Mouse (Mus musculus): ENCODE measurements around the gene Por. TPM values are rescaled to one million over a fixed set of nuclear protein-coding genes. Genes with fewer than 3 reads are reported as not detected.

The Por gene
- polyA plus RNA-seq, 3 experiments from 2014 or later: 21.7 to 30.1 (median 25.1) TPM

- no peak for ATAC-seq
These were observed 58.5 kb downstream of the Por start for GRCm38 (mm10) chr5:135728361-135728760.

GRCm38 (mm10) chr5:135729351-135729750 lies 59.5 kb downstream of the Por start:
- ATAC-seq: no peak

GRCm38 (mm10) chr5:135730278-135730677 lies 60.4 kb downstream of the Por start:
- ATAC-seq: no peak

- no peak for ATAC-seq
These were observed 61.1 kb downstream of the Por start for GRCm38 (mm10) chr5:135730916-135731315.

GRCm38 (mm10) chr5:135731322-135731721 lies 61.5 kb downstream of the Por start:
- ATAC-seq: no peak

- ATAC-seq: no peak
These were observed 63.2 kb downstream of the Por start for GRCm38 (mm10) chr5:135733071-135733470.

GRCm38 (mm10) chr5:135734057-135734680 lies 64.3 kb downstream of the Por start:
- ATAC-seq: no peak

- ATAC-seq: no peak
These were observed 65.9 kb downstream of the Por start for GRCm38 (mm10) chr5:135735741-135736140.

GRCm38 (mm10) chr5:135736544-135736943 lies 66.7 kb downstream of the Por start:
- no peak for ATAC-seq

- no peak for ATAC-seq
These were observed 67.3 kb downstream of the Por start for GRCm38 (mm10) chr5:135737154-135737553.

- no peak for ATAC-seq
These were observed 68.4 kb downstream of the Por start for GRCm38 (mm10) chr5:135738266-135738665.

- no peak for ATAC-seq
These were observed 72.3 kb downstream of the Por start for GRCm38 (mm10) chr5:135742156-135742555.

- ATAC-seq: no peak
These were observed 73.3 kb downstream of the Por start for GRCm38 (mm10) chr5:135742941-135743740.

- ATAC-seq: peak; percentile 99
These were observed 74.1 kb downstream of the Por start, which contains the start of gene Tmem120a for GRCm38 (mm10) chr5:135743741-135744609. Gene Tmem120a, minus strand, starts transcription at chr5:135744448.

GRCm38 (mm10) chr5:135744742-135745141 lies 74.9 kb downstream of the Por start:
- ATAC-seq: no peak

- ATAC-seq: no peak
These were observed 81.2 kb downstream of the Por start for GRCm38 (mm10) chr5:135751041-135751440.

GRCm38 (mm10) chr5:135751595-135751994 lies 81.8 kb downstream of the Por start:
- ATAC-seq: no peak

- ATAC-seq: no peak
These were observed 92.0 kb downstream of the Por start for GRCm38 (mm10) chr5:135761881-135762280.

- peak; percentile 73 for ATAC-seq
These were observed 93.7 kb downstream of the Por start for GRCm38 (mm10) chr5:135763526-135763925.

GRCm38 (mm10) chr5:135764971-135765370 lies 95.1 kb downstream of the Por start:
- no peak for ATAC-seq

GRCm38 (mm10) chr5:135772519-135772918 lies 102.7 kb downstream of the Por start:
- ATAC-seq: no peak

- no peak for ATAC-seq
These were observed 106.7 kb downstream of the Por start for GRCm38 (mm10) chr5:135776546-135776945.
